Mouse (Mus musculus) liver, embryonic 14.5 days (tissue): ENCODE data around the gene Snai1. TPM values are rescaled to one million over a fixed set of nuclear protein-coding genes. Genes with fewer than 3 reads are reported as not detected.

Experiments used
- ATAC-seq: fragments of 200-750 bp; cut with Nextera tagmentation; 2 replicates; pipeline ENCODE4 v1.8.0; 2017; ENCODE audit warnings: moderate number of reproducible peaks, mild to moderate bottlenecking, moderate library complexity; ENCODE audit not compliant: insufficient read depth
- DNase-seq, 3 experiments: peaks; one replicate each; pipeline ENCODE4 v3.0.0-alpha.2; 2012 to 2013; ENCODE audit warnings: low read depth in 3 of 3, low spot score in 3 of 3
- H3K27ac ChIP-seq: fragments of 300-500 bp; sonication (generic); 2 replicates; pipeline ENCODE4 v1.5.1; 2014; ENCODE audit warnings: moderate library complexity, mild to moderate bottlenecking, control low read depth, inconsistent platforms
- H3K27me3 ChIP-seq: fragments of 300-500 bp; sonication (generic); 2 replicates; pipeline ENCODE4 v1.6.1; 2014; ENCODE audit warnings: mild to moderate bottlenecking, low read length, moderate library complexity; ENCODE audit not compliant: control insufficient read depth, insufficient read depth
- H3K36me3 ChIP-seq: fragments of 300-500 bp; sonication (generic); replicated peaks from 2 replicates; pipeline ENCODE4 v1.6.1; 2014; ENCODE audit warnings: low read depth; ENCODE audit not compliant: control insufficient read depth, insufficient read depth
- H3K4me1 ChIP-seq, 2 experiments: fragments of 200-500 bp in 1 of 2; fragments of 300-500 bp in 1 of 2; sonication (generic) in 1 of 2; replicated peaks; 2 replicates each; pipeline ENCODE4 v1.6.1; 2012 to 2014; ENCODE audit warnings: antibody characterized with exemption in 1 of 2, inconsistent platforms in 1 of 2, low read length in 1 of 2; ENCODE audit not compliant: control insufficient read depth in 2 of 2, insufficient read depth in 2 of 2
- H3K4me2 ChIP-seq: fragments of 300-500 bp; sonication (generic); 2 replicates; pipeline ENCODE4 v1.6.1; 2014; ENCODE audit warnings: low read depth, mild to moderate bottlenecking, control low read depth, moderate library complexity
- H3K4me3 ChIP-seq, 2 experiments: fragments of 200-500 bp in 1 of 2; fragments of 300-500 bp in 1 of 2; sonication (generic) in 1 of 2; 2 replicates each; pipeline ENCODE4 v1.5.1; 2012 to 2014; ENCODE audit warnings: low read depth in 2 of 2, low read length in 2 of 2, mild to moderate bottlenecking in 2 of 2, control low read depth in 1 of 2, inconsistent platforms in 1 of 2, moderate library complexity in 1 of 2; ENCODE audit not compliant: insufficient read depth in 1 of 2
- H3K9ac ChIP-seq: fragments of 300-500 bp; sonication (generic); replicated peaks from 2 replicates; pipeline ENCODE4 v1.6.1; 2014; ENCODE audit warnings: mild to moderate bottlenecking, control low read depth, moderate library complexity
- H3K9me3 ChIP-seq: fragments of 300-500 bp; sonication (generic); 2 replicates; pipeline ENCODE4 v1.6.1; 2016; ENCODE audit warnings: low read length, mixed read lengths; ENCODE audit not compliant: control insufficient read depth
- CTCF ChIP-seq: IDR thresholded peaks from 2 replicates; pipeline ENCODE4 v1.5.1; 2016; ENCODE audit warnings: antibody characterized with exemption, low read depth, control low read depth
- EP300 ChIP-seq: IDR thresholded peaks from 2 replicates; pipeline ENCODE4 v1.6.1; 2016; ENCODE audit warnings: antibody characterized with exemption, low read depth
- WGBS: fragments of 180-500 bp; shearing (Covaris S2); extraction: QIAGEN DNeasy Blood & Tissue Kit; methylation state at CpG from one replicate; pipeline ENCODE4 v1.1.7; 2014; ENCODE audit not compliant: insufficient replicate concordance; 5-methylcytosine and 5-hydroxymethylcytosine counted together
- polyA plus RNA-seq, 2 experiments: library from polyadenylated mRNA; depleted of rRNA in 1 of 2; stranded (reverse) in 1 of 2; unstranded in 1 of 2; fragments of >200 nt; fragmentation: Nextera tagmentation in 1 of 2; extraction: Ambion mirVana in 1 of 2; gene quantifications; 2 replicates each; pipeline versions ENCODE4 v1.2.1 to v1.2.3; 2012 to 2014

Gene Snai1
- polyA plus RNA-seq, 2 experiments = 1.1 to 2.2 TPM

GRCm38 (mm10) chr2:167551342-167551920, 13.4 kb downstream of the Snai1 start:
- DNase-seq (no peak), ATAC-seq (no peak)
- 41% methylated on average over 8 of the region's 8 CpGs for WGBS
- Histone ChIP-seq H3K4me3 (no peak overlapping the region), H3K36me3 (no peaks in the 10 kb centered on the region), H3K9me3 (no peaks in the 10 kb centered on the region), H3K27ac (no peak overlapping the region), H3K27me3 (no peaks in the 10 kb centered on the region), H3K4me1 (no peaks in the 10 kb centered on the region), H3K9ac (no peak overlapping the region), H3K4me2 (no peak overlapping the region)
- TF ChIP-seq EP300 = no peak
- TF ChIP-seq CTCF = no peak

DNA sequence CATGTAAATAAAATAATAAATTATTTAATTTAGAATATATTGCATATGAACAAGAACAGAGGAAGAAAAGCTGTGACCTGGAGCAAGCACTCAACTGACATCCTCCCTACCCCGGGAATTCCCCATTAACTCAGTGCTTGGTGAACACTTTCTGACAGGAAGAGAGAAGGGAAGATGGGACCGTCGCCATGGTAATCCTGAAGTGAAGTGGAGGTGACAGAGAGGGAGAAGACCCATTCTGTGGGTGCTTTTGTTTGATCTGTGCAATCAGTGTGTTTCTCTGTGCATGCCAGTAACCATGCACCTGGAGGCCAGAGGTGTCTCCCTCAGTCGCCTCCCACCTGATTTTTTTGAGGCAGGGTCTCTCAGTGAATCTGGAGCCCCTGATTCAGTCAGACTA, 14.3 kb downstream of the Snai1 start:
- H3K4me1 ChIP-seq = no peaks in the 10 kb centered on the region
- no peak overlapping the region for H3K4me2 ChIP-seq
- TF ChIP-seq CTCF (no peak), EP300 (no peak)
- H3K27ac ChIP-seq = no peak overlapping the region
- H3K36me3 ChIP-seq = no peaks in the 10 kb centered on the region
- H3K9me3 ChIP-seq = no peaks in the 10 kb centered on the region
- ATAC-seq = no peak
- H3K9ac ChIP-seq = no peak overlapping the region
- DNase-seq = no peak
- 60% methylated on average over 4 of the region's 4 CpGs for WGBS
- no peaks in the 10 kb centered on the region for H3K27me3 ChIP-seq
- H3K4me3 ChIP-seq = no peak overlapping the region

DNA sequence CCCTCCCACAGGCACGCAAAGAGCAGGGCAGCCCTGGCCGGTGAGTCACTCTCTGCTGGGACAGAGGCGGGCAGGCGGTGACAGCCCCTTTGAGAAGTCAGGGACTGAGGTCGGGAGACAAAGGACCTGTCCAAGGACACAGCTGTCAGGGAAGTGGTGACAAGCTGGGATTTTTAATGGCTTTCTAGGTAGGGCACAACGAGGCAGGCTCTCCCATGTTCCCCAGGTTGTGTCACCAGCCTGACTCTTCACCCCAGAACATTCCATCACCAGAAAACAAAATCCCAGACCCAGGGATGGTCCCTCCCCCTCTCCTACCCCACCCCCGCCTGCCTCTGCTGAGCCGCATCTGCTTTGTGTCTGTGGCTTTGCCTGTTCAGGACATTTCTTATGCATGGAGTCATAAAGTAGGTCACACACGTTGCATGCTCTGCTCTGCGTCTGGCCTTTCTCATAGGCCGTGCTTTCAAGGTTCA, 15.0 kb downstream of the Snai1 start:
- H3K27ac ChIP-seq = no peak overlapping the region
- no peaks in the 10 kb centered on the region for H3K4me1 ChIP-seq
- ATAC-seq (no peak), DNase-seq (no peak)
- TF ChIP-seq CTCF (no peak), EP300 (no peak)
- no peaks in the 10 kb centered on the region for H3K9me3 ChIP-seq
- no peak overlapping the region for H3K4me2 ChIP-seq
- WGBS = 41% methylated on average over 11 of the region's 11 CpGs
- no peak overlapping the region for H3K4me3 ChIP-seq
- H3K27me3 ChIP-seq = no peaks in the 10 kb centered on the region
- H3K9ac ChIP-seq = no peak overlapping the region
- no peaks in the 10 kb centered on the region for H3K36me3 ChIP-seq

- Histone ChIP-seq H3K4me1 (no peaks in the 10 kb centered on the region), H3K4me2 (no peak overlapping the region), H3K27ac (no peak overlapping the region), H3K36me3 (no peaks in the 10 kb centered on the region), H3K4me3 (no peak overlapping the region), H3K27me3 (peaks cover 11% of the 10 kb centered on the region), H3K9ac (no peak overlapping the region), H3K9me3 (no peaks in the 10 kb centered on the region)
- no peak for DNase-seq
- TF ChIP-seq EP300 (no peak), CTCF (no peak)
- ATAC-seq = no peak
- WGBS = 55% methylated on average over 5 of the region's 5 CpGs
Measured at GRCm38 (mm10) chr2:167555766-167556165, 17.8 kb downstream of the Snai1 start.

GRCm38 (mm10) chr2:167559413-167559812, 21.4 kb downstream of the Snai1 start:
- peaks cover 11% of the 10 kb centered on the region for H3K27me3 ChIP-seq
- no peaks in the 10 kb centered on the region for H3K36me3 ChIP-seq
- ATAC-seq = no peak
- H3K9me3 ChIP-seq = no peaks in the 10 kb centered on the region
- no peak overlapping the region for H3K4me3 ChIP-seq
- H3K27ac ChIP-seq = no peak overlapping the region
- peak overlapping the region; percentile 9; the same call in 1 of the 2 replicates for H3K4me2 ChIP-seq
- no peak for TF ChIP-seq CTCF
- no peak for TF ChIP-seq EP300
- H3K9ac ChIP-seq = no peak overlapping the region
- no peak for DNase-seq
- WGBS = 15% methylated on average over 27 of the region's 27 CpGs
- peaks cover 0 to 5% of the 10 kb centered on the region in 2 experiments; a peak in 2 of 4 replicates for H3K4me1 ChIP-seq
